Mouse (Mus musculus) liver, embryonic 15.5 days (tissue): ENCODE data around the gene Akap9. TPM values are rescaled to one million over a fixed set of nuclear protein-coding genes. Genes with fewer than 3 reads are reported as not detected.
"Not testable (repeated sequence)": the region's sequence is repeated elsewhere in the genome, so short reads cannot be mapped to it uniquely, and the experiment has no call there.

Experiments
- ATAC-seq: fragments of 200-750 bp; cut with Nextera tagmentation; 2 replicates; pipeline ENCODE4 v1.8.0; 2017; ENCODE audit warnings: moderate number of reproducible peaks, mild to moderate bottlenecking, moderate library complexity; ENCODE audit not compliant: insufficient read depth
- H3K27ac ChIP-seq: fragments of 300-500 bp; sonication (generic); replicated peaks from 2 replicates; pipeline ENCODE4 v1.5.1; 2015; ENCODE audit warnings: mild to moderate bottlenecking, inconsistent platforms
- H3K27me3 ChIP-seq: fragments of 300-500 bp; sonication (generic); 2 replicates; pipeline ENCODE4 v1.6.1; 2015; ENCODE audit warnings: mild to moderate bottlenecking, inconsistent platforms
- H3K36me3 ChIP-seq: fragments of 300-500 bp; sonication (generic); replicated peaks from 2 replicates; pipeline ENCODE4 v1.6.1; 2015; ENCODE audit warnings: moderate library complexity, mild to moderate bottlenecking, inconsistent platforms
- H3K4me1 ChIP-seq: fragments of 300-500 bp; sonication (generic); replicated peaks from 2 replicates; pipeline ENCODE4 v1.6.1; 2015; ENCODE audit warnings: inconsistent platforms
- H3K4me2 ChIP-seq: fragments of 300-500 bp; sonication (generic); 2 replicates; pipeline ENCODE4 v1.6.1; 2015; ENCODE audit warnings: moderate library complexity, mild to moderate bottlenecking, inconsistent platforms
- H3K4me3 ChIP-seq: fragments of 300-500 bp; sonication (generic); replicated peaks from 2 replicates; pipeline ENCODE4 v1.5.1; 2015; ENCODE audit warnings: mild to moderate bottlenecking, inconsistent platforms
- H3K9ac ChIP-seq: fragments of 300-500 bp; sonication (generic); 2 replicates; pipeline ENCODE4 v1.6.1; 2015; ENCODE audit warnings: moderate library complexity, mild to moderate bottlenecking, inconsistent platforms
- H3K9me3 ChIP-seq: fragments of 300-500 bp; sonication (generic); replicated peaks from 2 replicates; pipeline ENCODE4 v1.6.1; 2016; ENCODE audit warnings: inconsistent platforms
- WGBS: fragments of 180-500 bp; shearing (Covaris S2); methylation state at CpG from one replicate; pipeline ENCODE4 v1.1.7; 2015; ENCODE audit warnings: mixed read lengths; ENCODE audit not compliant: insufficient replicate concordance; 5-methylcytosine and 5-hydroxymethylcytosine counted together
- polyA plus RNA-seq: library from polyadenylated mRNA; unstranded; fragments of >200 nt; fragmentation: Nextera tagmentation; extraction: Ambion mirVana; gene quantifications from 2 replicates; pipeline ENCODE4 v1.2.1, GENCODE M21; 2015

Akap9 gene
- polyA plus RNA-seq, result 23.3 and 24.5 TPM in 2 replicates

DNA sequence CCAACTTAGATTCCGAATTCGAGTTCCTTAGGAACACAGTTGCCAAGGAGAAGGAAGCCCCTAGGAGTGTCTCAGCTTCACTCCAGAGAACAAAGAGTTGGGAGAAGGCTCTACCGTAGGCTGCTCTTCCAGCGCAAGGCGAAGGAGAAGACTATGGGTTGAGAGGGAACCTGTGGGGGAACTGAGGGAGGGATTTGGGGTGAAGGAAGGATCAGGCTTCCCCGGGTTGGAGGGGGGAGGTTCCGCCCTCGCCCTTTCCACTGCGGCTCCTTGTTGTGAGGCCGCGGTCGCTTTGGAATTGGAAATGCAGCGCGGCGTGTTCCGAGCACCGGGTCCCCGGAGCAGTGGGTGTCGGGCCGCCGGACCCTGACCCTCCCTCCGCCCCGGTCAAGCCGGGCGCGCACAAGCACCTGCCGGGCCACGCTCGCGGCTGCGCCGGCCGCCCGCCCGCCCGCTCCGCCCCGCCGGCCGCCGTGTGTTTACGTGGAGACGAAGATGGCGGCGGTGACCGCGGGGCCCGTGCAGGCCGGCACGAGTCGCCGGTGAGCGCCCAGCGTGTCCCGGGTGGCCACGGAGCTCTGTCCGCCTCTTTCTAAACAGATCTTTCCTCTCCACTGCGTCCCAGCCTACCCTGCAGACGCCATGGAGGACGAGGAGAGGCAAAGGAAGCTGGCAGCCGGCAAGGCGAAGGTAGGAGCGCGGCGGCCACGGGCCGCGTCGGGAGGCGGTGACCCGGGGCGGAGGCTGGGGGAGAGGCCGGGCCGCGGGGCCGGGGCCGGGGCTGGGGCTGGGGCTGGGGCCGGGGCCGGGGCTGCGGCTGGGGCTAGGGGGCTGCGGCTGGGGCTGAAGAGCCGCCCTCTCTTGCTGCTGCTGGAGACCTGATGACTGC lies at the start of gene Akap9:
TSS of gene Akap9 (plus strand) at position 254 of the 889 bp plus-strand sequence.
- peak; percentile 89 for ATAC-seq
- Histone ChIP-seq H3K4me2 (peak within 1 kb of the TSS; percentile 87), H3K9me3 (no peaks in the 10 kb centered on the region), H3K9ac (peak within 1 kb of the TSS; percentile 85), H3K27me3 (no peaks in the 10 kb centered on the region), H3K4me1 (peaks cover 23% of the 10 kb centered on the region), H3K4me3 (peak within 1 kb of the TSS; percentile 91), H3K36me3 (no peaks in the 10 kb centered on the region), H3K27ac (peak within 1 kb of the TSS; percentile 74)
- WGBS, result under 1% methylated on average over 79 of the region's 82 CpGs

DNA sequence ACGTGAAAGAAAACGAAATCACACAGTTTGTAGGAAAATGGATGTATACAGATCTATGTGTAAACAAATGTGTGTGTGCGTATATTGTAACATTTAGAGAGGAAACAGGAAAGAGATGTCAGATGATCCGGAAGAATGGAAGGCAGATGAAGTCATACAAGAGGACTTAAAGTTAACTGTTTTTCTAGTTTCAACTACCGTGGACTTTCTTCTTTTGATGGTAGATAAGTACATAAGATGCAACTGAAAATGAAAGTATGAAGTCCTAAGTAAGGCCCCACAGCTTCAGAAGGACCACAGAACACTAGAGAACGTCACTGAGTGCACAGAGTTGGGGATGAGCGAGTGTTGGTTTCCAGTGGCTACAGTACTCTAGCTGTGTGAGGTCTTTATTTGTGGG lies 41.0 kb upstream of the Akap9 start:
- H3K9me3 ChIP-seq, H3K27me3 ChIP-seq, H3K9ac ChIP-seq, H3K4me2 ChIP-seq, H3K4me1 ChIP-seq, H3K27ac ChIP-seq, ATAC-seq, H3K4me3 ChIP-seq, H3K36me3 ChIP-seq: not testable (repeated sequence)
- WGBS, result 61% methylated on average over 7 of the region's 7 CpGs

- Histone ChIP-seq H3K27me3 (no peaks in the 10 kb centered on the region), H3K9me3 (no peaks in the 10 kb centered on the region), H3K9ac (no peak overlapping the region), H3K27ac (no peak overlapping the region), H3K36me3 (no peaks in the 10 kb centered on the region), H3K4me1 (peaks cover 3% of the 10 kb centered on the region), H3K4me2 (no peak overlapping the region), H3K4me3 (no peak overlapping the region)
- ATAC-seq, result no peak
Observed at GRCm38 (mm10) chr5:3889201-3889600, 38.7 kb upstream of the Akap9 start.

- H3K27me3 ChIP-seq, H3K9me3 ChIP-seq, H3K27ac ChIP-seq, H3K4me1 ChIP-seq, H3K36me3 ChIP-seq: not testable (repeated sequence)
- peak within 1 kb of the TSS; percentile 71 for H3K4me2 ChIP-seq
- H3K4me3 ChIP-seq, result peak within 1 kb of the TSS; percentile 64
- H3K9ac ChIP-seq, result peak within 1 kb of the TSS; percentile 38
- peak; percentile 100 for ATAC-seq
- WGBS, result under 1% methylated on average over 9 of the region's 47 CpGs
Observed at GRCm38 (mm10) chr5:3893459-3894293, 34.2 kb upstream of the Akap9 start, which contains the start of gene Mterf1a. Mterf1a (minus strand) TSS chr5:3893933.

- ATAC-seq, H3K9ac ChIP-seq, H3K36me3 ChIP-seq, H3K9me3 ChIP-seq, H3K27me3 ChIP-seq, H3K27ac ChIP-seq, H3K4me1 ChIP-seq: not testable (repeated sequence)
- Histone ChIP-seq H3K4me2 (peak overlapping the region; percentile 44; the same call in 1 of the 2 replicates), H3K4me3 (peak overlapping the region; percentile 39)
- WGBS, result 89% methylated on average over 4 of the region's 4 CpGs
Observed at GRCm38 (mm10) chr5:3894294-3894619, 33.6 kb upstream of the Akap9 start.

GRCm38 (mm10) chr5:3905471-3905870 lies 22.4 kb upstream of the Akap9 start:
- no peak for ATAC-seq
- no peaks in the 10 kb centered on the region for H3K9me3 ChIP-seq

GRCm38 (mm10) chr5:3922350-3922749 lies 5.5 kb upstream of the Akap9 start:
- Histone ChIP-seq H3K27me3 (no peaks in the 10 kb centered on the region), H3K4me3 (no peak overlapping the region), H3K27ac (no peak overlapping the region), H3K4me1 (peaks cover 3% of the 10 kb centered on the region; the same call in 1 of the 2 replicates), H3K9ac (no peak overlapping the region), H3K4me2 (no peak overlapping the region), H3K36me3 (no peaks in the 10 kb centered on the region), H3K9me3 (no peaks in the 10 kb centered on the region)
- ATAC-seq, result no peak
- WGBS, result 58% methylated on average over 2 of the region's 2 CpGs

More at GRCm38 (mm10) chr5:3905471-3905870, 22.4 kb upstream of the Akap9 start:
- Histone ChIP-seq H3K27ac (no peak overlapping the region), H3K27me3 (no peaks in the 10 kb centered on the region), H3K4me3 (no peak overlapping the region), H3K4me2 (no peak overlapping the region), H3K4me1 (no peaks in the 10 kb centered on the region), H3K9ac (no peak overlapping the region), H3K36me3 (no peaks in the 10 kb centered on the region)
- WGBS, result 30% methylated on average over 2 of the region's 2 CpGs

- Histone ChIP-seq H3K9ac (no peak overlapping the region), H3K4me1 (peaks cover 23% of the 10 kb centered on the region), H3K4me2 (no peak overlapping the region), H3K9me3 (no peaks in the 10 kb centered on the region), H3K27ac (no peak overlapping the region), H3K36me3 (no peaks in the 10 kb centered on the region), H3K27me3 (no peaks in the 10 kb centered on the region), H3K4me3 (no peak overlapping the region)
- no peak for ATAC-seq
- WGBS, result 47% methylated on average over 4 of the region's 4 CpGs
Observed at GRCm38 (mm10) chr5:3926666-3927065, 1.2 kb upstream of the Akap9 start.

GRCm38 (mm10) chr5:3928690-3929046 lies 814 bp downstream of the Akap9 start:
- WGBS, result 0% methylated on average over 12 of the region's 12 CpGs
- Histone ChIP-seq H3K4me2 (peak overlapping the region; percentile 87), H3K36me3 (no peaks in the 10 kb centered on the region), H3K9ac (peak overlapping the region; percentile 85), H3K27ac (peak overlapping the region; percentile 74), H3K4me3 (peak overlapping the region; percentile 91), H3K27me3 (no peaks in the 10 kb centered on the region), H3K9me3 (no peaks in the 10 kb centered on the region), H3K4me1 (peaks cover 23% of the 10 kb centered on the region)
- peak; percentile 56 for ATAC-seq

- H3K27ac ChIP-seq, result no peak overlapping the region
- H3K9ac ChIP-seq, result no peak overlapping the region
- no peaks in the 10 kb centered on the region for H3K27me3 ChIP-seq
- H3K4me2 ChIP-seq, result no peak overlapping the region
- no peaks in the 10 kb centered on the region for H3K9me3 ChIP-seq
- ATAC-seq, result no peak
- no peaks in the 10 kb centered on the region for H3K36me3 ChIP-seq
- H3K4me1 ChIP-seq, result peaks cover 28% of the 10 kb centered on the region
- WGBS, result 68% methylated on average over 5 of the region's 5 CpGs
- no peak overlapping the region for H3K4me3 ChIP-seq
Observed at GRCm38 (mm10) chr5:3930760-3931159, 2.9 kb downstream of the Akap9 start.

DNA sequence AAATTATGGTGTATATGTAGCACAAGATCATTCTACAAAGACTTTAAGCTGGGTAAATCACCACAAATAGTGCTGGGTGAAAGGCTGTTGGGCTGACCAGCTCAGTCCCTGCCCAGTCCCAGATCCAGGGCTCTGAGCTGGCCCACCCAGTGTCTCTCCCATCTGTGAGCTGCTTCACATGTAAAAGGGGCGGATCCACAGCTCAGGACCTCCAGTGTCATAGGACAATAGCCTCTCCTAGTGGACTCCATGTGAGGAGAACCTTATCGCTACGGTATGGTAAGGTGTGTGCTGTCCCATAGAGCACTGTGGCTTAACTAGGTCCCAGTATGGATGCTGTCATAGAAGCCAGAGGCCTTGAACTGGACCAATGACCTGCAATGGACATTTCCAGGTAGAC lies 3.8 kb downstream of the Akap9 start:
- no peak for ATAC-seq
- WGBS, result 72% methylated on average over 3 of the region's 3 CpGs
- H3K9ac ChIP-seq, result no peak overlapping the region
- H3K9me3 ChIP-seq, result no peaks in the 10 kb centered on the region
- no peaks in the 10 kb centered on the region for H3K36me3 ChIP-seq
- H3K4me3 ChIP-seq, result no peak overlapping the region
- H3K27ac ChIP-seq, result no peak overlapping the region
- peaks cover 30% of the 10 kb centered on the region for H3K4me1 ChIP-seq
- H3K4me2 ChIP-seq, result no peak overlapping the region
- H3K27me3 ChIP-seq, result no peaks in the 10 kb centered on the region
